Mouse (Mus musculus) induced T-regulatory cell, adult 2 months (primary cell): ENCODE measurements around the gene Cad.
"Not testable (repeated sequence)": the region's sequence is repeated elsewhere in the genome, so short reads cannot be mapped to it uniquely, and the experiment has no call there.

ENCODE experiments used
- DNase-seq: peaks from one replicate; pipeline ENCODE4 v3.0.0-alpha.2; 2012; ENCODE audit warnings: low read depth

The Cad gene

GRCm38 (mm10) chr5:31054261-31055215 is at the start of gene Cad:
Gene Cad, plus strand, starts transcription at chr5:31054780.
- peak; percentile 93 for DNase-seq

DNA sequence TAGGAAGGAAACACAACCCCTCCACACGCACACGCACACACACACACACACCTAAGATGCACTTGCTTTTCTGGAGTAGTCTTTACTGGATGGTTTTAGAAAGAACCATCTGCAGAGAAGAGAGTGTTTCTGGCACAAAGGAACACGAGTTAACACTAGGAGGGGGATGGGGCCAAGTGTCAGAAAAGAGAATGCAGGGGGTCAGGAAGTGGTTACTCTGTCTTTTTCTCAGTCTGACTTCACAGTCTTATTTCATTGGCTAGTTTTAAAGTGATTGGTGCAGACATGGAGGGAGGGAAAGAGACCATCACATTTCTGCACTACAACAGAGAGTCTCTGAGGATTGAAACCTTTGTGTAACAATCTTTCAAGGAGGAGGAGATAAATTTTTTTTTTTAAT is 41.8 kb upstream of the Cad start:
- DNase-seq = peak; percentile 80

DNA sequence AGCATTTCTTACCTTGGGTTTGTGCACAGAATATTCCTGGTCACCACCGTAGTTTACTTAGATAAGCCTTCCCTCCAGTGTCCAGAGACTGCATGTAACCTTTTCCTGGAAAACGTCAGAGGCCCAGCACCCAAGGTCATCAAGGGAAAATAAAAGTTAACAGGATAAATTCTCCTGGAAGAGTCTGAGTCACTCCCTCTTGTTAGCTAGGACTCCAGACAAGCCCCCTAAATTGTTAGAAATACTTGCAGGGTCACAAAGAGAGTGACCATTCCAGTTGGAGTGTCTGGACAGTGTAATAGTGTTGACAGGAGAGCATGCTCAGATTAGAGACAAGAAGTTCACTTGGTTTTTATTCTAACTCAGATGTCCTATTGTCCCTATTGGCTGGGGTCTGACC is 38.7 kb upstream of the Cad start:
- no peak for DNase-seq

GRCm38 (mm10) chr5:31021790-31022189 is 32.8 kb upstream of the Cad start:
- DNase-seq = not testable (repeated sequence)

DNA sequence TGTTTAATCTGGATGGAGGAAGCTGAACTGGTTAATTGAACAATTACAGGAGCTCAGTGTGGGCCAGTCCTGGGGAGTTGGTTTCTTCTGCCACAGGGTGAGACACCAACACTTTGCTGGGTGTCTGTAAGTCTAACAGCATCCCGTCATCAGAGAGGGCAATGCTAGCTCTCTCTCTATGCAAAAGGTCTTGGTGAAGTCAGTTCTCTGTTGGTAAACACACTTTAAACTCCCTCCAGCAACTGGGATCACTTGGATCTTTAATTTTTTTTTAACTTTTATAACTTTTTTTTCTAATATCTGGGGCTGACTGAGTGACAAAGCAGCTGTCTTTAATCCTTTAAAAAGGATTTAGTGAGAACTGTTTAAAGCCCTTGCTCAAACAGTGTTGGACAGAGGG is 31.9 kb upstream of the Cad start:
- DNase-seq = no peak

- DNase-seq = no peak
Measured at GRCm38 (mm10) chr5:31023254-31023653, 31.3 kb upstream of the Cad start.

- DNase-seq = no peak
Measured at GRCm38 (mm10) chr5:31024641-31025040, 29.9 kb upstream of the Cad start.

DNA sequence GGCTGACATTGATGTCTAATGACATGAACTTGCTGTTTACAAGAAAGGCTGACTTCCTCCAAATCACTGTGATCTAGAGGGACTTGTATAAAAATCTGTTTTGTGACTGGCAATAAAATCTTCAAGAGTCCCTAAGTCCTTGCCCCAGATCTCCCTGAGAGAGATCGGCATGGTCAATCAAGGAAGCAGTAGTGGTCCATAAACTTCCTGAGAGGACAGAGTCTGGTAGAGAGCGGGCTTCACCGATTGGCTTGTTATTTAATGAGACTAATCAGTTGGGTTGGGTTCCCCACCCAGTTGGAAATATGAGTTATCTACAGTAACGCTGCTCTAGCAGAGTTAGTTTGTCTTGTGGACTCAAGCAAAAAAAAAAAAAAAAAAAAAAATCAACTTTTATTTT is 23.7 kb upstream of the Cad start:
- DNase-seq = no peak

GRCm38 (mm10) chr5:31031508-31031907 is 23.1 kb upstream of the Cad start:
- DNase-seq = no peak

DNA sequence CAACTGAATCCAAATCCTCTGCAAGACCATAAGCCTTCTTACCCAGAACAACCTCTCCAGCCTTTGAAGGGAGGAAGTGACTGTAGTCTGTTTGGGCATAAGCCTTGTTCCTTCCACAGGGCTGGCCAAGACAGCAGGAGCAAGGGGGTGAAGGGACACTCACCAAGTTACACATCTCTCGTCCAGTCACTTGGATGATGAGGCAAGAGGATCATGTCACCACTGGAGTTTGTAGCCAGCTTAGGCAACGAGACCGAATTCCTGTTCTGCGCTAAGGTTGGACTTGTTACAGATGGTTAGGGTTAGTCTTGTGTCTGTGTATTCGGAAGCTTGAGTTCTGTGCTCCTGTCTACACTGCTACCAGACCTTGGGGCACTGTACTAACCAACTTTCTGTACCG is 19.9 kb upstream of the Cad start:
- DNase-seq = no peak

- not testable (repeated sequence) for DNase-seq
Measured at GRCm38 (mm10) chr5:31036556-31036955, 18.0 kb upstream of the Cad start.

DNA sequence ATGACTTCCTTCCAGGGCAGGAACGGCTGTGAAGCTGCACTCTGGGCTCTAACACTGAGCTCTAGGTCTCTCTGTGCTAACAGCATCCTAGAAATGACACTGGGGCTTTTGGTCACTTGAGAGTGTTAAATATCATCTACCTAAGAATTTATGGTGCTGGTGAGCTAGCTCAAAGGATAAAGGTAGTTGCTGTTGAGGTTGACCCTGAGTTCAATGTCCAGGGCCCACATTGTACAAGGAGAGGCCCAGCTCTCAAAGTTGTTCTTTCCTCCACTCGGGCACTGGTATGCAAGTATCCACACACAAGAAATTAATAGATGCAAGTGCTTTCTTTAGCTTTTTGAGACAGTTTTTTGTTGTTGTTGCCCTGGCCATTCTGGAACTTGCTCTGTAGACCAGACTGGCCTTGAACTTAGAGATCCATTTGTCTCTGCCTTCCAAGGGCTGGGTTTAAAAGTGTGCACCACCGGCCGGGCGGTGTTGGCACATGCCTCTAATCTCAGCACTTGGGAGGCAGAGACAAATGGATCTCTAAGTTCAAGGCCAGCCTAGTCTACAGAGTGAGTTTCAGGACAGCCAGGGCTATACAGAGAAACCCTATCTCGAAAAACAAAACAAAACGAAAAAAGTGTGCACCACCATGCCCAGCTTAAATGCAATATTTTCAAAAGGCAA is 16.3 kb upstream of the Cad start:
- no peak for DNase-seq

GRCm38 (mm10) chr5:31046416-31046815 is 8.2 kb upstream of the Cad start:
- no peak for DNase-seq

- peak; percentile 21 for DNase-seq
Measured at GRCm38 (mm10) chr5:31047074-31047473, 7.5 kb upstream of the Cad start.

DNA sequence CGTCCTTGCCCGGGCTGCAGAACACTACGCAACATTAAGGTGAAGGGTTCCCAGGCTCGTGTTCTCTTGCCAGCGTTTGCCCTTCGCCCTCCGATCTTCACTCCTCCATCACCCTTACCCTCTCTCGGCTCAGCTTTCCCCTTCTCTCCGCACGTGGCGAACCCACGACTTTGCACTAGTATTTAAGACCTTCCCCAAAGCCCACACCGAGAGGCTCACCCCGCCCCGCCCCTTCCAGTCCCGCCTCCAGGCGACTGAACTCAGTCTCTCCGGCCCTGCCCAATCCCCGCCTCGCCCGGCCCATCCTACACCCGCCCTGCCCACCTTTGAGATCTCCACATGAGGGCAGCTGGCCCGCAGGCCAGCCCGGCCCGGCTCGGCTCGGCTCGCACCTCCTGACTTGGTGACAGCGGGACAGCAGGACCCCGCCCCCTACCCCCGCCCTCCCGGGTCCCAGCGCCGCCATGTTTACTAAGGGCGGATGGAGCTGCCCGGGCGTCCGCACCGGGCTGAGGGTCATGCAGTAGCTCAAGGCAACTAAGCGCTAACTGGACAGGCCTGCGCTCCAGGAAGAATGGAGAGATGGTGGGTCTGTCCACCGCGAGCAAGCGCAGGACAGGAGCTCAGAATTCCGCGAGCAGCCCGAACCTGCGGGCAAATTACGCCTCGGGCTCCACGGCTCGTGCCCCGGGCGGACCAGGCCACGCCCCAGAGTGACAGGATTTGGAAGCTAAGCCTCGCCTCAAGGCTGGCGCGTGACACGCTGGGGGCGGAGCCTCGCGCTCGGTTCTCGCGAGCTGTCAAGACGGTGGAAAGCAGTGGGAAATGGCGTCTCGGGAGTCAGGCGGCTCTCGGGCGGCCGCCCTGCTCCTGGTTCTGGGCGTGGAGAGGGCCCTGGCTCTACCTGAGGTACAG is 6.5 kb upstream of the Cad start, which contains the start of gene Atraid:
Gene Atraid (plus strand): TSS at position 465 of the 915 bp plus-strand sequence.
- DNase-seq = peak; percentile 99

DNA sequence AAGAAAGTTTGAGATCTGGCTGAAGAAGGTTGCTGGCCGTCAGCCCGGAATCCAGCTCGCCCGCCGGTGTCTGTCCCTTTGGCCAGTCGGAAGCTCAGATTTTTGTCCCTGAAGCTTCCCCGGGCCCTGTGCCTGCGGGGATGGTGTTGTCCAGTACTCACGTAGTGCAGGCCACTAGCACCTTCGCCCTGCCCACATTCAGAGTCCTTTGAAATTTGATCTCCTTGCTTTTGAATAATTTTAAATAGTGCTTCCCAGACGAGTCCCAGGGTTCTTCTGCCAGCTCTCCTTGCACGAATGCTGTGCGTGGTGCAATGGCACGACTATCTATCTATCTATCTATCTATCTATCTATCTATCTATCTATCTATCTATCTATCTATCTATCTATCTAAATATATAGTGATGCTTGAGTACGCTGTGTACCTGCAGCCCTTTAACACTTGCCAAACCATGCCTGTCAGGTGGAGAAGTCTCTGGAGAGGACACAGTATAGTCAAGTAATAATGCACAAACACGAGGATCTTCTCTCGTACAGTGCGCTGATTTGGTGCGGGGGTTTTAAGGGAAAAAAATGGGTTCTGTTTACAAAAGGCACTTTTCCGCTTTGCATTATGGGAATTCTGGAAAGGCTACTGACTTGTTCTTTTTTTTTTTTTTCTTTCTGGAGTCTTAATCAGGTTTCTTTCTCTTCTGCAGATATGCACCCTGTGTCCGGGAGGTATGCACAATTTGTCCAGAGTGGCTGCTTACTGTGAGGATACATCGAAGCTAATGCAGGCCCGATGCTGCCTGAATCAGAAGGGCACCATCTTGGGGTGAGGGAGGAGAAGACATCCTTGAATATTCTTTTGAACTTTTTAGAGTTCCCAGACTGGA is 5.6 kb upstream of the Cad start, which contains the start of gene Slc5a6:
Gene Slc5a6 (minus strand): TSS at position 162 of the 879 bp plus-strand sequence.
- DNase-seq = peak; percentile 83

- peak; percentile 57 for DNase-seq
Measured at GRCm38 (mm10) chr5:31050427-31050826, 4.2 kb upstream of the Cad start.

DNA sequence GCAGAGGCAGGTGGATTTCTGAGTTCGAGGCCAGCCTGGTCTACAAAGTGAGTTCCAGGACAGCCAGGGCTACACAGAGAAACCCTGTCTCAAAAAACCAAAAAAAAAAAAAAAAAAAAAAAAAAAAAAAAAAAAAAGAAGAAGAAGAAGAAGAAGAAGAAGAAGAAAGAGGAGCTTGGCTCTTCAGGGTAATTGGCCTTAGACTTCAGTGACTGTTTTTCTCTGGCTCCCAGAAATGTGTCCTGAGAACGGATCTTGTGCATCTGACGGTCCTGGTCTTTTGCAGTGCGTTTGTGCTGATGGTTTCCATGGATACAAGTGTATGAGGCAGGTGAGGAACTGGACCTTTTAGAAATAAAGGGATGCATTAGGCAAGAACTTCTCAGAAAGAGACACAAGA is 852 bp upstream of the Cad start:
- DNase-seq = not testable (repeated sequence)

DNA sequence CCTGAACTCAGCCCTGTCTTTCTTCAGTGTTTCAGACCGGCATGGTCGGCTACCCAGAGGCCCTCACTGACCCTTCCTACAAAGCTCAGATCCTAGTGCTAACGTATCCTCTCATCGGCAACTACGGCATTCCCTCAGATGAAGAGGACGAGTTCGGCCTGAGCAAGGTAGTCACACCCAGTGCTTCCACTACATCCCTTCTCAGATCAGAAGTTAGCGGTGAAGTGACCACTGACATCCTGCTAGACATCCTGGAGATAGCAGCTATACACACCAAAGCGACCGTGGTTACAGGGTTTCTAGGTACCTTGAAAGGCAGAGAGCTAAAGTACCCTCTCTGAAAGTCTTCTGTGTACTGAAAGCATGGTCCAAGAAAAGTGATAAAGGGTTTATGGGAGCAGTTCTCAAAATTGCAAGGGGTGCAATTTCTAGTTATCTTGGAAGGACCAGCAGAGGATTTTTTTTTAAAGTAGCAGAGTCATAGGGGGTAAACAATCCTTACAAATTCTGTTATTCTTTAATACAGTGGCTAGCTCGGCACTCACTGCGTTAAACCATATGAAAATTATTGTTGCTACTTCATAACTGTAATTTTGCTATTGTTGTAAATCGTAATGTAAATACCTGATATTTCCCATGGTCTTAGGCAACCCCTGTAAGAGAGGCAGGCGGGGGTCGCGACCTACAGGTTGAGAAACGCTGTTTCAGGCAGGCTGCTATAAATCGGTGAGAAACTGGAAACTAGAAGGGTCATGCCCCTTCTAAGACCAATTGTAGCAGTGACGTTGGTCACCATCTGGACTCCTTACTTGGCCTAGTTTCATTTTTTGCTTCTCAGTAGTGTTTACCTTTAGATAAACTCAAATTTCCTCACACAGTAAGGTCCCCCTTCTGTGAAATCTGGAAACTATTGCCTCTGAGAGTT is 898 bp downstream of the Cad start:
- peak; percentile 67 for DNase-seq

DNA sequence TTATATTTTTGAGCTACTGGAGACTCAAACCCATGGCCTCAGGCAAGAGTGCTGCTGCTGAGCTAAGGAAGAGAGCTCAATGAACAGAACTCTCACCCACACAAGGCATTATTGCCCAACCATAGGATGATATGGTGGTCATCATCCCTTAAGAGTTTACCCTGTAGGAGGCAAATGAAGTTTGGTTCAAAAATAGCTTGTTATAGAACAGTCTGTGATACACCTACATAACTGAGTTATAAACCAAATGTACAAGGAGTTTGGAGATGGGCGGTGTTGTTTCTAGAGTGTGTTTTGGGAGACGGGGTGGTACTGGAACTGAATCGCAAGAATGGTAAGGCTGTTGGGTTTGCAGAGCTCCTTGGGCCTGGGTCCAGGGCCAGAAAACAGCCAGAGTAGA is 15.2 kb downstream of the Cad start:
- DNase-seq = no peak
